Mouse (Mus musculus) neutrophil, adult 5-6 weeks (primary cell): Measurements from ENCODE around the gene Gak. TPM values are rescaled to one million over a fixed set of nuclear protein-coding genes. Genes with fewer than 3 reads are reported as not detected.

Experiments
- ATAC-seq: fragments of 151-379, 151-347 bp; 2 replicates; pipeline ENCODE4 v1.8.0; 2017; ENCODE audit warnings: mild to moderate bottlenecking, moderate TSS enrichment; ENCODE audit not compliant: insufficient number of reproducible peaks, poor library complexity, low FRiP score, severe bottlenecking; ENCODE audit errors: extremely low read depth
- total RNA-seq: library from RNA; stranded (forward); fragments of 200-1000 nt; gene quantifications from 2 replicates; pipeline ENCODE4 v1.2.3, GENCODE M21; 2017

Gene Gak
- total RNA-seq, 1 experiment from 2014 or later, result 169 TPM

DNA sequence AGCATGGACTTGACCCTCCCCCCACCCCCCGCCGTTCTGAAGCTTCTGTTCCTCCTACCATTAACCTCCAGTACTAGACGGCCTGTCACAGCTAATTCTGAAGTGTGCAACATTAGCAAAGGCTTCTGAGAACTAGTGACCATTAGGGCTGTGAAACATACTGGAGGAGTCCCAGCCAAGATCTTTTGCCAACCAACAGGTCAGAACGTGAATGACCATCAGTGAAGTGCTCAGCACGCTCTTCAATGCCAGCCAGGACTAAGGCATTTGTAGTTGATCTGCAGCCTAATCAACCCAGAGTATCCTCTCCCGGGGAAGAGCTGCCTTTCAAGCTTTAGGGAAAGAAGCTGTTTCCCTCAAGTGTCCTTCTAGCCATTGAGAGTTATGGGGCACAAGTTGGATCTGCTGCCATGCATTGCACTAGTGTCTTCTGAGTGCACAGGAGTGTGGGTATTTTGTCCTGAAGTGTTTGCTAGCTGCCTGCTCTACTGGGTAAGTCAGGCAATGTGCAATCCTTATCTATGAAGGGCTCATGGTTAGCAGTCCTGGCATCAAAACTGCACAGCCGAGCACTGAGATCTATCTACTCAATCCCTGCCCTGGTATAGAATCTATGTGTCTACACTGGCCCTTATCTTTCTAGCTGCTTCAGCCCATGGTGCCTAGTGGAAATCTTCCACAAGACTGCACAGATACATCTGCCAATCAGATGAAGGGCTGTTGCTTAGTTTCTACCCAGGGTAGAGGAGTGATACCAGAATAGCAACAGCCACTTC, 85.9 kb downstream of the Gak start:
- ATAC-seq, result no peak

DNA sequence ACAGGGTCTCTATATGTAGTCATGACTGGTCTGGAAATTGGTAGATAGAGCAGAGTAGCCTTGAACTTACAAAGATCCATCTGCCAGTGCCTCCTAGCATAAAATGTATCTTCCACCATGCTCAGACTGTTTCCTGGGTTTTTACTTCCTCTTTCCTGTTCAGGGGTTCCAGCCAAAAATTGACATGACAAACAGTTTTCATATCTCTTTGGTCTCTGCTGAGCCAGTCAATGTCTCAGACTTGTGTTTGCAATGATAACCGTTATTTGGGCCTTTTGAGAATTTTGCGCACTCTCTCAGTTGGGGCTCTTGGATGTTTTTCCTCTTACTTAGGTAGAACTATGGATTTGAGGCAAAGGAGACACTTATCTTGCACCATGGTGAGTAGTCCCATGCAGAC, 95.4 kb downstream of the Gak start:
- ATAC-seq, result no peak

DNA sequence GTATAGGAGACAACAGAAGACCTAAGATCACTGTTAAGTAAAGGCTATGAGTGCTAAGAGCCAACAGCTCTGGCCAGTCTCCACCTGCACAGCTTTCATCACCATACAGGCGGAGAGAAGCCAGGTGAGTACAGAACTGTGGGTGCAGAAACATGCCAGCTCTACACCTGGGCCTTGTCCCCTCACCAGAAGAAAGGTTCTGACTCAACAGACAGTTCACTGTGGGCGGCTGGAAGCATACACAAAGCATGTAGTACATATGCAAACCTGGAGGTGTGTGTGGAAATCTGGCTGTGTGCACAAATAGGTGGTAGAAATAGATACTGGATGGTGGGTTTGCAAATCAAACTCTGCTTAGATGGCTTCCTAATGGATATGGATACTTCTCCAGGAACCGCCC, 107.0 kb downstream of the Gak start:
- no peak for ATAC-seq

DNA sequence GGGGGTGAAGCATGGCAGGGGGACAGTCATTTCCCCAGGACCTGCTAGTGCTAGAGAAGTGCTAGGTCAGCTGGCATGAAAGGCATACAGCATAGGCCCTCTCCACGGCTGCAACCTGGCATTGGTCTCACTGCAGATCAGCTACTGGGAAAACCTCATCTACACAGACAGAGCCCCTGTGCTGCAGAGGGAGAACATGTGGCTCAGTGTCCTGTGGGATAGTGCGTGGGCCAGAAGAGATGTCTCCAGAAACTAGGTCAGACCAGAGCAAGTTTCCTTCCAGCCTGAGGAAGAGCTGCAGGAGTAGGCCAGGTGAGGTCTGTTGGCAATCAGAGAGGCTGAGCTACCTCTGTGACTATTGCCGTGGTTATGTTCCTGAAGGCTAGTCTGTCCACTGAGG, 107.7 kb downstream of the Gak start:
- no peak for ATAC-seq

DNA sequence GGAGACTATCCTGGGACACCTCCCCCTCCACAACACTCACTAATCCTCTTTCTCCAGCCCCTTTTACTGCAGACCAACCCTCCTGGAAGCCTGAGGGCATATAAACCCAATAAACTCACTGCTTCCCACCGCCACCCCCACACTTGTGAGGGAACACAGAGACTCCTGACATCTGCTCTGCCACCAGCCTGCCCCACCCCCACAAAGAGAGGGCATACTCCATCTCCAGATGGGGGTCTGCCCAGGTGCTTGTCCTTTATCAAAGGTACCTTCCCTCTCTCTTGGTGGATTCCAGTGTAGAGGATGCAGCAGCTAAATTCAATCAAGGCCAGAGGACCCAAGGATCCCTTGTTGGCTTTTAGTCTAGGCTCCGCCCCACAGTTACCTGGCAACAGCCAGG, 108.5 kb downstream of the Gak start:
- ATAC-seq, result no peak

DNA sequence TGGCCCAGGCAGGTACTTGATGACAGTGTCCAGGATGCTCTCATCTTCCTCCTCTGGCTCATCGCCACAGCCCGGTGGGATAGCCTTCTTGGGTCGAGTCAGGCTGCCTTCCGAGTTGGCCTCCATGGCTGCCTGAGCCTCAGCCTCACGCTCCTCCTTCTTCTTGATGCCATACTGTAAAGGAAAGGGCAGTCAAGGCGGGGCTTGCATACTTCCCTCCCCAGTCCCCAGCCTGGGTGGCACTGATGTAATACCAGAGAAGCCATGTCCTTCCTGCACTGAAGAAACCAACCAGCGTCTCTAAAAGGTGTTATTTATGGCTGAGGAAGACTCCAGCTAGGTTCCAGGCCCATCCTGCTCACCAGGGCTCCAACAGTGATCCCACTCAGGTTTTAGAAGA, 109.4 kb downstream of the Gak start:
- no peak for ATAC-seq

Other genes starting within 250 kb of the Gak start
- not detected in 2 replicates for gene Pde6b, start 241.4 kb downstream of the Gak start, total RNA-seq
- gene Atp5k, start 195.3 kb downstream of the Gak start, total RNA-seq, result 63.7 and 67.9 TPM in 2 replicates
- 1.4 and 1.7 TPM in 2 replicates for gene Mfsd7a, start 180.9 kb downstream of the Gak start, total RNA-seq
- gene Pcgf3, start 168.5 kb downstream of the Gak start, total RNA-seq, result 17.5 and 21.6 TPM in 2 replicates
- gene Cplx1, start 79.7 kb downstream of the Gak start, total RNA-seq, result not detected in 2 replicates
- 14.9 and 17.3 TPM in 2 replicates for gene Tmem175, start within 50 bp of the Gak start, total RNA-seq
- gene Idua, start 30.6 kb upstream of the Gak start, total RNA-seq, result 11.9 and 13.0 TPM in 2 replicates
- gene Dgkq, start 39.9 kb upstream of the Gak start, total RNA-seq, result 18.9 and 43.5 TPM in 2 replicates
- gene Slc26a1, start 45.8 kb upstream of the Gak start, total RNA-seq, result 0.12 TPM in 1 of 2 replicates, not detected in the other
- gene Fgfrl1, start 62.6 kb upstream of the Gak start, total RNA-seq, result 1.0 and 1.8 TPM in 2 replicates
- not detected in 2 replicates for gene Rnf212, start 145.2 kb upstream of the Gak start, total RNA-seq
- not detected in 2 replicates for gene Tmed11, start 165.6 kb upstream of the Gak start, total RNA-seq
- gene Vmn2r8, start 179.1 kb upstream of the Gak start, total RNA-seq, result 0.12 TPM in 2 replicates
- 0.12 TPM in 1 of 2 replicates, not detected in the other for gene Vmn2r9, start 222.8 kb upstream of the Gak start, total RNA-seq